Mouse (Mus musculus) olfactory bulb, adult 2 months (tissue): ENCODE results near the gene Car15.

Experiments used
- CTCF ChIP-seq: fragments of 200-500 bp; IDR thresholded peaks from 2 replicates; pipeline ENCODE4 v1.5.1; 2012; ENCODE audit warnings: low read depth, mild to moderate bottlenecking, low read length, moderate library complexity; ENCODE audit not compliant: insufficient read depth
- POLR2A ChIP-seq: fragments of 200-500 bp; IDR thresholded peaks from 2 replicates; pipeline ENCODE4 v1.6.1; 2012; ENCODE audit warnings: mild to moderate bottlenecking, low read depth, low read length, moderate library complexity; ENCODE audit not compliant: insufficient read depth

GRCm38 (mm10) chr16:17802456-17802838, 35.7 kb downstream of the Car15 start:
- TF ChIP-seq CTCF, result no peak
- TF ChIP-seq POLR2A, result no peak
